Mouse (Mus musculus): ENCODE measurements at regions not wholly inside any gene's neighbourhood (a gene's known extent, or its start where the extent isn't known, plus 50 kb on each side); places are given as distances from the start of the nearest gene placed in this dataset.

DNA sequence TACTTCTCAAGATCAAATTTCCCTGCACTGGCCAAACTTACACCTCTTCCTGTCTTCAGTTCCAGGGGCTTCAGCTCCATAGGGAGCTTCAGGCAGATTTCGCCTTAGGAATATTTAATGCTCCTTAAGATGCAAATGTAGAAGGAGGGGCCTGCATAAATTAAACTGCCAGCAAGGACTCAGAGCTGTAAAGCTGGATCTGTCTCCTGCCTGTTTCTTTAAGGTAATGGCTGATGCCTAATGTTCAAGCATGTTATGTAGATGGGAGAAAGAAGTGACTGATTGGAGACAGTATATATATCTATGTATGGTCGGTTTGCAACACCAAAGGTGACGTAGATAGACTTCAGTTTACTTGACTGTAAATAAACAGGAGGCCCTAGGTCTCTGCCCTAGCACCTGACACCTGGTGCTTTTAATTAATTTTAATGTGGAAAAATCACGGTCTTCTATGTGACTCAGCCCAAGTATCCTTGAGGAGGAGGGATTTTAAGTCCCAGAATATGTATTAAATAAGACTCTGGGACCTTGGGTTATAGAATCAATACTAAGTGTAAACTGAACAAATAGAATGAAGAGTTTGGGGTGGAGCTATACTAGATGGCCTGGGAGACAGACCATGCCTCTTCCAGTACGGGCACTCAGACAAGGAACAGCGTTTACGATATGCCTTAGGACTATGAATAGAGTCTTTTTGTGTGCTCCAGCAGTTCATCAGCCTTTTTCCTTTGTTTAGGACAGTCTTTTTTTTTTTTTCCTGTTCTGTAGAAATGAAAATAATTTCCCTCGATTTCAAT lies 651.7 kb upstream of the Lmcd1 start:
- no peak for DNase-seq

DNA sequence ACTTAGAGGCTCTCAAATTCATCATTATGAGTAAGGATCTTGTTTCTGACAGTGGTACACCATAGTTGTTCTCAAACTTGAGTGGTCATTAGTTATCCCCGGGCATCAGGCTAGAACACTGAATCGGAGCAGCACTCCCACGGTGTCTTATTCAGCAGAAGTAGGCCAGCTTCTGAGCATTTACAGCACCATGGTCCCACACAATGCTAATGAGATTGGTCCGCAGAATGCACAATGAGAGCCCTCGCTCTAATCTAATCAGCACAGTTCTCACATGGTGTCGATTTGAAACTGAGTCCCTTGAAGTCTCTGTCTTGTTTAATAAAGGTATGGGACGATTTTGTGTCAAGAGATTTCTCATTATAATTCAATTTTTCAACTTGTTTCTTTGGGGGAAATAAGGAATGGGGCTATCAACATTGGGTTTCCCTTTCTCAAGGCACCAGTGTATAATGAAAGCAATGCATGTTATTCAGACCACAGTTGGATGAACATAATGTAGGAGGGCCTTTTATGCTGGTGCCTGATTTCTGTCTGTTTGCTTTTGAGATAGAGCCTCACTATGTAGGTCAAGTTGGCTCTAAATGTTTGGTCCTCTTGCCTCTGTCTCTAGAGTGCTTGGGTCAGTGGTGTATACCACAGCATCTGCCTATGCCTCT lies 650.9 kb upstream of the Lmcd1 start:
- no peak for DNase-seq

DNA sequence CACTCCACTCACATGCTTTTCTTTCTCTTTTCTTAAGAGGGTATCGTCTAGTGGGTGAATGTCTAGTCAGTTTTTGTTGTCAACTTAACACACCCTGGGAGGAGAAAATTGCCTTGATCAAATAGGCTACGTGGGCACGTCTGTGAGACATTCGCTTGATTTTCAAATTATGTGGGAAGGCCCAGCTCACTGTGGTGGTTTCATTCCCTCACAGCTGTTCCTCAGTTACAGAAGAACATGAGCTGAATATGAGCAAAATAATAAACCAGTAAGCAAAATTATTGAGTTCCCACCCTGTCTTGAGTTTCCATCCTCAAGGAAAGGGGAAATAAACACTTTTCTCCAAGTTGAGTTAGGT lies 650.4 kb upstream of the Lmcd1 start:
- no peak for DNase-seq

DNA sequence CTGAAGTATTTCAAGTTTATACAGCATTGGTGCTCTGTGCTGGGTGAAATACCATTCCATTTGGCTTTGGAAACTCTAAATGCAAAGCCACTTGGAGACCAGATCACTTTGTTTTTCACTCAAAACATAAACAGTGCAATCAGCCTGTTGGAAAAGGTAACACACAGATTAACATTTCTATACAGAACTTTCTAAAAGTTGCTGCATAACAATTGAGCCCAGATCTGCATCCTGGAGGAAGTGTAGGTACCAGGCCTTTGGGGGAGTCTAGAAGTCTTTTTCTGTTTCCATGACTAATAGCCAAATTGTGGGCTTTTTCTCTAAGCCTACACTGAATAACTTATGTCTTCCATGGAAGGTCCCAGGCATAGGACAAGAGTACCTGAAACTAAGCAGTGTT lies 648.1 kb upstream of the Lmcd1 start:
- no peak for DNase-seq

DNA sequence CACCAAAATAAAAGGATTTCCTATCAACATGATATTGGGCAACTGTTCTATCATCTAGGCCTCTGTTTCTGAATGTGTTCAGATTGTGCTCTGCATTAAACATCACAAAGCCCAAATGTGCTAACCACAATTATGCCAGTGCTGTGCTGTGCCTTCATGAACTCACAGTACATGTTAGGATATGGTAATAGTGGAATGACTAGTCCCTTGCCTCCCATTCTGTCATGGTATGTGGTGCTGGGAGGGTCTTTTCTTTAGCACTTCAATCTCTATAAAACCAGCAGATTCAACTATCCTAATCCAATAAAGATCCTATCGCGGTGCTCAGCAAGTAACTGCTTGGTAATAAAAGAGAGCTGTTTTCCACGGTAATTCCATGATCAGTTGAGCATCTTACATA lies 620.8 kb upstream of the Lmcd1 start:
- no peak for DNase-seq

DNA sequence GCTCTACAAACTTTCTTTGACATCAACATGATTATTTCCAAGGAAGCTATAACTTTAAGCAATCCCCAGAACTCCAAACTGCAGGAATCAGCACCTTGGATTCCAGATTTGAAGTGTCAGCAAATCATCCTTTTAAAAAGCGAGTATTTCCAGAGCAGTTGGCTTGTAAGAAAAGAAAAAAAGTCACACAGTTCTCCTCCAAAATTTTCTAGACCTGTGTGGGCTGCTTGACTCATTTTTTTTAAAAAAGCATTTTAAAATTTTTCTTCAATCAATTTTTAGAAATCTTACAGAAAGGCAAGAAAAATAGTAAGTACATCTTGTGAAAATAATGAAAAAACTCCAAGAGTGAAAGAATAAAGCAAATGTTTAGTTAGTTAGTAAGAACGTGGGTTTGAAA lies 613.6 kb upstream of the Lmcd1 start:
- no peak for DNase-seq

DNA sequence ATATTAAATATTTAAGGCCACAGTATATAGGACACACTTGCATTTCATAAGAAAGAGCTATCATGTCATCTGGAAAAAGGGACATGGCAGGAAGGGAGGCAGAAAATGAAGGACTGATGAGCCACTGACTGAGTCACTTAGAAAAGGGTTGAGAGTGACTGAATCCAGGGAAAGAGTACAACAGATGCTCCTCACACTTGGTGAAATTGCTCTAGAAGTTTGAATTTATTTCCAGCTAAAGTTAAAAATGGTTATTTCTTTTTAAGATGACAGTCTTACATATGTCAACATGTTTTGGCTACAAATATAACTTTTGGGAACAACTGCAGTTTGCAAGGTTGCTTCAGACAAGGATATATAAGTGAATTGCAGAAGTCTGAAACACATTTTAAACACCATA lies 609.0 kb upstream of the Lmcd1 start:
- no peak for DNase-seq

DNA sequence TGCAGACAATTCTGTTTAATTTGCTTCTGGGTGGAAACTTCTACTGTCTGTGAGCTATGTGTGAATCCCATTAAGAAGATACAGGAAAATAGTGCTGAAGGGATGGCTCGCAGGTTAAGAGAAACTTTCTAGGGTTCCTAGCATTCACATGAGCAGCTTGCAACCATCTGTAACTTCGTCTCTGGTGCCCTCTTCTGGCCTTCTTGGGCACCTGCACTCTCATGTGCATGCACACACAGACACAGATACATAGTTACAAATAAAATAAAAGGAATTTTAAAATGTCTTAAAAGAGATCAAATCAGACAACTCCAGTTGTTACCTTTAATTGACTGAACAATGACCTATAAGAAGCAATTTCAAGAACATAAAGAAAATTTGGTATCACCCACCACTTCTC lies 588.6 kb upstream of the Lmcd1 start:
- no peak for DNase-seq

DNA sequence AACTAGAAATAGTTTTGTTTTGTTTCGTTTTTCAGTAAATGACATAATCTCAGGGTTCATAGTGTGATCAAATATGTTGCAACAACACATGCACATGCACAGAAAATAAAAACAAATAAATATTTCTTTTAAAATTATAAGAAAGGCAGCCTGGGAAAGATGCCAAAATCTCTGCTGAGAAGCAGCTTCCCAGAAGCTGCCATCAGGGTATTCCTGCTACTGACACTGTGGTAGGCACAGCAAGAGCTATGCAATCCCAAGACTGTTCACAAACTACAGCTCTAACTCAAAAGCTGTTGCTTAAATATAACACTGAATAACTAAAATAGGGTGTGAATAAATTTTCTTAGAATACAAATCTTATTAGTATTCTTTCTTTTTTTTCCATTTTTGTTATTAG lies 570.7 kb upstream of the Lmcd1 start:
- no peak for DNase-seq

DNA sequence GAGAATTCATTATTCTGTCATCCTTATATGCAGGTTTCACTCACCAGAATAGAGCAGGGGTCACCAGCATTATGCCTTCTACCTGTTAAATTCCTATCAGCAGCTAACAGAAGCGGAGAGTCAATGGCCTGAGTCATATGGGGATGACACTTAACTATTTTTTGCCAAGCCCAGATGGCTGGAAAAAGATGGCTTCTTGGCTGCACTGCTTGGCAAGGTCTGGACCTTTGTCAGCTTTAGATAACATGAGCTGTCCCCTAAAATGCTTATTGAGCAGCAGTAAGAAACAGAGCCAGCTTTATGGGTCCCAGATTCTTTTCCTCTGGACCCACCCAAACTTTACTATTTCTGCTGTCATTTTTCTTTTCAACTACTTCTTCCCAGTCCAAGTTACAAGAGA lies 565.3 kb upstream of the Lmcd1 start:
- no peak for DNase-seq

DNA sequence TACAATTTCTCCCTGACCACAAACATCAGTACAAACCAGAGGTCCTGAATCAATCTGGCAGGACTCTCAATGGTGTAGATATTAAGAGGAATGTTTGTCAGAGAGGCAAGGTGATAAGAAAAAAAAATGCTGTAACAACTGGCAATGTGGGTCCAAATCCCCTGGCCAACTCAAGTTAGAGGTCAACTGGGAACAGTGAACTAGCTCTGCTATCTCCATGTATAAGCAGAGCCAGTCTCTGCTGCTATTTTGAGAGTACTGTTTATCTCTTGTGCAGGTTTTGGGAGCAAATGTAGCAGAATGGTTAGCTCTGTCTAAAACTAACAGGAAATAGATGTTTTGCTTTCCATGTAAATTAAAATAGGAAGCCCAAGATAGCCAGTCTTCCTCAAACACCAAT lies 547.6 kb upstream of the Lmcd1 start:
- DNase-seq: no peak

DNA sequence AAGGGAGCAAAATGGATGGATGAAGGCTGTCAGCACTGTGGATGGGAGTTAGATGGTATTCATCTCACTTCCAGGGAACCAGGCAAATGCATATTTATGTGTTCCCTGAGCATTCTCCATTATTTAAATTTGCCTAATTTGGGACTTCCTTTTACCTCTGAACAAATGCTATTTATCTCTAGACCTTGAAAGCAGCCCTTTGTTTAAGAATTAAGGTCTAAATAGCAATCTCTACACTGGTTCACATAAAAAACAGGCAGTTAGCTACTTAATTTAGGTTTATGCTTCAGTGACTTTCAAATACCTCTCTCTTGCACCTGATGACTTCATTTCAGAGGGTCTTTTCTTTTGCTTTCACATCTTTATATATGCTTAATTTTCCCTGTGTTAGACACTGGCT lies 543.2 kb upstream of the Lmcd1 start:
- no peak for DNase-seq

DNA sequence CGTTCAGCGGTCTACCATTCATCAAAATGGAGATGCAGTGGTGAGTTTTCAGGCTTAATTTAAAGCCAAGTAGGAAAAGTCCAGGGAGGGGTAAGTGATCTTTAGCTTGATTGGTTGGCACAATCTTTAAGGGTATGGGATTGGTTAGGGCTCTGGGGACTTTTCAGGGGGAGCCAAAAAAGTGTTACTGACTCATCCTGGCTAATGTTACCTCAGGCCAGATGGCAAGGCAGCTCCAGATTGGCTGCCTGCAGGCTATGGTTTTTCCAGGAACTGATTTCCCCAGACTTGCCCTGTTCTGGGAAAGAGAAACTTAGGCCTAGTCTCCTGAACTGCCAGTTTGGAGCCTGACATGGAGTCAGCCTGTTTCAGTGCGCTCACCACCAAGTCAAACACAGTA lies 539.6 kb upstream of the Lmcd1 start:
- no peak for DNase-seq

DNA sequence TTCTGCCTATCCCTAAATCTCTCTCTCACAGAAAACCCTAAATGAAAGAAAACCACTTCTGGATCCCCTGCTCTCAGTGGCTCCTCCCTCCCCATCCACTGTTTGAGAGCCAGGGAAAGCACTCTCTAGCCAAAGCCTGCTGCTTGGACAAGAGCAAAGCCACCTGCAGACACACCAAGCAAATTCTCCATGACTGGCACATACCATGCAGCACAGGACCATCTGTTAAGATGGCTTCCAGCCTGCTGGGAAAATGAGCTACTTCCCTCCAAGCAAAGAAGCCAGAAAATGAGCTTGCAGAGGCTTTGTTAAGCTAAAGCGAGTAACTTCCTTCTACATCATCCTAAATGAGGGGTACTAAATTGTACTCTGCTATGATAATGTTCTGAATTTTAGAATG lies 534.6 kb upstream of the Lmcd1 start:
- DNase-seq: no peak

DNA sequence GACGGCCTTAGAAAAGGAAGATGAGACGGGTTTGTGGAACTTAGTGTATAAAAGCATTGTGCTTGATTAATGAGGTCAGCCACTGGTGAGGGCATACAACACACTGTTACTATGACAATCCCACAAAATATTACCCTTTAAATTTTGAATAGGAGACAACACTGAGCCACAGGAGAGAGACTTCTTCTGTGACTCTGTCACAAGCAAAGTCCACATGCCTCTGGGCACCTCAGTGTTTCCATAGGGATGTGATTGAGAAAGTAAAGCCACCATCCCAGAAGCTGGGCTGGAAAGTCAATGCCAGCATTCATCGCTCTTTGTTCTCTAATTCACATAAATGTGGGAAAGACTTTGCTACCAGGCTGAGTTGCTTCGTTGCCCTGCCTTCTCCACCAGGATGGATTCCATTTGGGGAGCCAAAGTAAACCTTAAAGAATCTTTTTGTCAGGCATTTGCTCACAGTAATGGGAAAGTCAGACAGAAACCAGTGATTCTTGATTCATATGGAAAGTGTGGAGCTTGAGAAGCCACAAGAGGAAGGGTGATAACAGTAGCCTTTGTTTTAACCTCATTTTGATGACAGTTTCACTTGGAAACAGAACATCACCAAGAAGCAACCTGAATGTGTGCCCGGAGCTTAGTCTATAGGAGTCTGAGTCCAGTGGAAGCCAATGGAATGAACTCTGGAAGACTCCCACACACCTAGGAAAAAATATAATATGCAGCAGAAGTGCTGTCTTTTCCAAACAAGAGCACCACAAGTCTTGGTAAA lies 491.7 kb upstream of the Lmcd1 start:
- no peak for DNase-seq

DNA sequence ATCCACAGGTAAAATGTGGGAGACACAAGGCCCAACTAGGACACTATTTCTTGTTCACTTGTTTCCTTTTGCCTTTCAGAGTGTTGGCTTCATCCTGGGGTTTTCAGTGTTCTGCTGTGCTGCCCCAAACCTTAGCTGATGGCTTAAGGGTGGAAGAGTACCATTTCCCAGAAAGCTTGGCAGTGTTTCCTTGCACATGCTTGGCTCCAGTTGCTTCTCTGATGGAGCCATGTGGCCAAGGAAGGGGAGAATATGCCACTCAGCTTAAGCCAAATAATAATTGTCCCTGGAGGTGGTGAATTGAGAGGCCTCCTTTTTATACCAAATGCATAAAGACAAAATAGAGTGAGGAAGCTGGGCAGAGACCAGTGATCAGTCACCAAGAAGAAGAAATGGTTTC lies 464.9 kb upstream of the Lmcd1 start:
- DNase-seq: no peak

DNA sequence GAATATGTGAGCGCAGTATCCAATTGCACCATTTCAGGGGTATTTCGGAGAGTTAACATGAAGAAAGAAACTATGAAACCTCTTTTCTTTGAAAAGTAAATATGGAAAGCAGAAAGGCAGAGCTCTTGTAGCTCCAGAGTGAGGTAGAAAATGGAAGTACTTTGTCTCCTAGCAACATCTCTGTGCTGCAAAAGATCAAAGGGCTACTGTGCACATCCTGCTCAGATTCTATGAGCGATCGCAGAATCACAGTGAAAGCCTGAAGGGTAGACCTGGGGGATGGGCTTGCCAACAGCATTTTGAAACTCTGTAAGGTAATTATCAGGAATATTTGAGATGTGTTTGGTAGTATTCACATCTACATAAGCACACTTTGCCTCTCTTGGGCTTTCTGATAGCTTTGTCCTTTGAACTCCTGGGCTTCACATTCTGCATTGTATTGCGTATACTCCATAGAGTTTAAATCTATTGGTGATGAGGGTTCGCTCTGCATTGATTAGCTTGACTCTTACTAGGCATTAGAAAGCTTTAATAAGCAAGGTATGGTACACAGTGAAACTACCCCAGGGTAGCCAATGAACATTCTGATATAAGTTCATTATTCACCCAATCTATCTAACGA lies 459.5 kb upstream of the Lmcd1 start:
- DNase-seq: no peak

DNA sequence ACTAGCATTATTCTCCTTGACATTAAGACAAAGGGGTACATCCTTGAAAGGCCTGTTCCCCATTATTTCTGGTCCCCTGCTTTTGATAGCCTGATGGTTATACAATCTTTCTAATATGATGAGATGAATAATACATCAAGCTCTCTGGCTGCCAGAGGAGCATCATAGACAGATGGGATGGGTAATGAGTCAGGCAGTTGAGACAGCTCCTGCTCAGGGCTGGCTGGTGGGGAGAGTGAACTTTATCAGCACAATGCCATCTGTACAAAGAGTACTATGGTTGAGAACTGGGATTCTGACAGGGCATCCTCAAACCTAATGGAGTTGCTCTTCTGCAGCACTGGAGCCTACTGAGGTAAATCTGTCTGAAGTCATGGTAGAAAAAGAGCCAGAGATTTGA lies 458.4 kb upstream of the Lmcd1 start:
- DNase-seq: no peak

DNA sequence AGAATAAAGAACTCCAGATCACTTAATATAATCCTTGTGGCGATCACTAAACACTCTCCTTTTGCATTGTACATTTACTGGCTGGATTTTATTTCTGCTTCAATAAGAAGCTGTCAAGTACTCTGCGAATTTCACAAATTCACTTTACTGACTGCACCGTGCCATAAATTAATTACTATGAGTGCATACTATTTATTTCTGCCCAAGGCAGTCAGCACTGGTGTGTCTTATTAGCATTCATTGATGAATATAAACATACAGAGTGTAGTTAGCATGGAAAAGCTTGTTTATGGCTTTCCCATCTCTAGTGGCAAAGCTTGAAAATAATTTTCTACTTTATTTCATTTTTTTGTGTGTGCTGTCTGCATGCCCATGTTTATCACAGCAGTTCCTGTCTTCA lies 453.3 kb upstream of the Lmcd1 start:
- no peak for DNase-seq

DNA sequence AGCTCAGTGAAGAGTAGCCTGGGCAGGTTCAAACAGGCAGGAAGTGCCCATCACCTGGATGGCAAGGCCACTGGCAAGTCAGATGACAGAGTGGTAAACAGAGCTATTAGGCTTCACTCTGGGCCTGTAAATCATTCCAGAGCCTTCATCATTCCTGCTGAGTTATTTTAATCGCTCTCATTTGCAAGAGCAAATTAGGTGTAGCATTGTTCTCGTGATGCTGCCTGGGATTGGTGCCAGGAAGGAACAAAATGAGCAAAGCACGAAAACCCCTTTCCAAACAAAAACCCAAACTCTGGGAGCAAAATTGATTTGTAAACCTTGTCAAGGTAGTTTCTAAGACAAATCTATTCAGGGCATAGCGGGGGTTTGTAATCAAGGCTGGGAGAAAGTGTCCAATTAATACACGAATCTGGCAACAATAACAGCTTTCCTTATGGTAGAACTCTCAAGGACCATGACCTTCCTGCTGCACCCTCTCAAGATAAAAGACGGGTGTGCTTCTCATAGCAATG lies 429.2 kb upstream of the Lmcd1 start:
- DNase-seq: no peak

DNA sequence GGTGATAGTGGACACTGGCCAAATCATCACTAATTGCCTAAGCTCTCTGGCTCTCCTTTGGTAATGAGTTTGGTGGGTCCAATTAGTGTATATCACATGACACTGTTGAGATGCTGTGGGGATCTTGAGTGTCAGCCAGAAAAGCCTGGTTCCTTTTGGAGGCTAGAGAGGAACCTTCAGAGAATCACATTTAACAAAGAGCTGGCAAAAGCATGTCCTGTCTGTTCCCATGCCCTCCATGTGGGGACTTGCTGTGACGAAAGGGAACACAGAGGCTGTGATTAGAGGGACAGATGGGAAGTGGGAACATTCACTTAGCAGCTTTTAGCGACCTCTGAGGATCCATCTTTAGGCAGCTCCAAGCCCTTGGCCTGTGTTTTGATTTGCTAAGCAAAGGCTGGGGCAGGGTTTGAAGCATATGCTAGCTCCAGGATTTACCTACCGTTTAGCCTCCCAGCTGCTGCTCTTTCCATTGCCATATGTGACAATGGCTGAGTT lies 407.4 kb upstream of the Lmcd1 start:
- DNase-seq: no peak

DNA sequence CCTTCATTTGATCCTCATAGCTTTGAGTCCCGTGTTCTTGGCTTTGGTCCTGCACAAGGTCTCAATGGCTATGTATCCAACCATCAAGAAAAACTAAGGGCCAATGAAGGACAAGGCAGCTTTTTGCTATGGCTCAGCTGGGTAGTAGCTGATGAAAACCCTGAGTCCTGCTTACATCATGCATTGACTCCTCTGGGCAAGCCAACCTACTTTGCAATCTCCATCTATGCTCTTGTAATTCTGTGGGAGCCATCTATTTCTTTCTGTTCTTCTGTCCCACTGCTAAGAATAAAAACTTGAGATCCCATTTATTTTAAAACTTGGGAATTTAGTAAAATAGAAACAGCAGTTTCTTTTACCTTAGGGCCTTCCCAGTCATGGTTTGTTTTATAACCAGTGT lies 391.0 kb upstream of the Lmcd1 start:
- DNase-seq: no peak

DNA sequence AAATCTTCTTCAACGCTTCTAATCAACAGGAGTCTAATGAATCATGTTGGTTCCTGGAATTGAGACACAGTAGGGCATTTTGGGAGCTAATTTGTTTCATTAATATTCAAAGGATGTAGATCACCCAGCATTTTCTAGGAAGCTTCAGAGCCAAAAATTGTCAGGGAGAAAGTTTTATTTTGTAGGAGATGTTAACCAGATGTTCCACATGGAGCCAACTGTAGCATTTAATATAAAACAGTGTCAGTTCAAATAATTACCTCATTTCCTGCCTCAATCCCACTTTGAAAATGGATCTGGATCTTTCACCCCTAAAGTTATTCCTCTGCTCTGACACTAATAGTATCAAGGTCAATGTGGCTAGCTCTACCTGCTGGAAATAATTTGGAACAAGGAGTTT lies 389.6 kb upstream of the Lmcd1 start:
- no peak for DNase-seq

Measured in adrenal gland, postnatal 14 days (tissue).